Mouse (Mus musculus): ENCODE data around the gene Ift122.
"Not testable (repeated sequence)": the region's sequence is repeated elsewhere in the genome, so short reads cannot be mapped to it uniquely, and the experiment has no call there.

Ift122 gene

GRCm38 (mm10) chr6:115846640-115847411, 6.4 kb upstream of the Ift122 start:
- DNase-seq (ENCODE audit: low spot score) = no peak

GRCm38 (mm10) chr6:115848598-115849304, 4.5 kb upstream of the Ift122 start:
- no peak for DNase-seq (ENCODE audit: low spot score)

- DNase-seq (ENCODE audit: low spot score) = no peak
Observed at GRCm38 (mm10) chr6:115852446-115853090, 702 bp upstream of the Ift122 start.

GRCm38 (mm10) chr6:115853985-115854384, 715 bp downstream of the Ift122 start:
- DNase-seq (ENCODE audit: low spot score) = no peak

GRCm38 (mm10) chr6:115854432-115854831, 1.2 kb downstream of the Ift122 start:
- DNase-seq (ENCODE audit: low spot score) = no peak

- no peak for DNase-seq (ENCODE audit: low spot score)
Observed at GRCm38 (mm10) chr6:115855733-115856360, 2.6 kb downstream of the Ift122 start.

GRCm38 (mm10) chr6:115856361-115856745, 3.1 kb downstream of the Ift122 start:
- DNase-seq (ENCODE audit: low spot score) = no peak

GRCm38 (mm10) chr6:115859258-115859657, 6.0 kb downstream of the Ift122 start:
- no peak for DNase-seq (ENCODE audit: low spot score)

GRCm38 (mm10) chr6:115860027-115860556, 6.8 kb downstream of the Ift122 start:
- DNase-seq (ENCODE audit: low spot score) = no peak

GRCm38 (mm10) chr6:115863340-115863841, 10.1 kb downstream of the Ift122 start:
- no peak for DNase-seq (ENCODE audit: low spot score)

GRCm38 (mm10) chr6:115865246-115865645, 12.0 kb downstream of the Ift122 start:
- no peak for DNase-seq (ENCODE audit: low spot score)

GRCm38 (mm10) chr6:115867157-115867556, 13.9 kb downstream of the Ift122 start:
- not testable (repeated sequence) for DNase-seq (ENCODE audit: low spot score)

GRCm38 (mm10) chr6:115871318-115871717, 18.0 kb downstream of the Ift122 start:
- not testable (repeated sequence) for DNase-seq (ENCODE audit: low spot score)

GRCm38 (mm10) chr6:115877239-115877638, 24.0 kb downstream of the Ift122 start:
- no peak for DNase-seq (ENCODE audit: low spot score)

GRCm38 (mm10) chr6:115878694-115879093, 25.4 kb downstream of the Ift122 start:
- DNase-seq (ENCODE audit: low spot score) = no peak

GRCm38 (mm10) chr6:115879736-115880135, 26.5 kb downstream of the Ift122 start:
- no peak for DNase-seq (ENCODE audit: low spot score)

- no peak for DNase-seq (ENCODE audit: low spot score)
Observed at GRCm38 (mm10) chr6:115880751-115881150, 27.5 kb downstream of the Ift122 start.

GRCm38 (mm10) chr6:115884018-115884417, 30.7 kb downstream of the Ift122 start:
- DNase-seq (ENCODE audit: low spot score) = no peak

GRCm38 (mm10) chr6:115886894-115887293, 33.6 kb downstream of the Ift122 start:
- no peak for DNase-seq (ENCODE audit: low spot score)

- no peak for DNase-seq (ENCODE audit: low spot score)
Observed at GRCm38 (mm10) chr6:115888296-115888695, 35.0 kb downstream of the Ift122 start.

GRCm38 (mm10) chr6:115890601-115891000, 37.3 kb downstream of the Ift122 start:
- DNase-seq (ENCODE audit: low spot score) = no peak

- DNase-seq (ENCODE audit: low spot score) = no peak
Observed at GRCm38 (mm10) chr6:115891061-115891460, 37.8 kb downstream of the Ift122 start.
